Mouse (Mus musculus) spleen, adult 12 weeks (tissue): ENCODE results near the gene Lmod2.

Source experiments
- DNase-seq: peaks from one replicate; pipeline ENCODE4 v3.0.0; 2022; ENCODE audit warnings: low spot score

The Lmod2 gene

GRCm38 (mm10) chr6:24642161-24642560 lies 44.6 kb downstream of the Lmod2 start:
- DNase-seq = no peak

GRCm38 (mm10) chr6:24642960-24643359 lies 45.4 kb downstream of the Lmod2 start:
- no peak for DNase-seq

GRCm38 (mm10) chr6:24645346-24646053 lies 47.9 kb downstream of the Lmod2 start:
- DNase-seq = no peak

- DNase-seq = no peak
Measured at GRCm38 (mm10) chr6:24647103-24647691, 49.6 kb downstream of the Lmod2 start.

GRCm38 (mm10) chr6:24648403-24648802 lies 50.8 kb downstream of the Lmod2 start:
- DNase-seq = no peak

- no peak for DNase-seq
Measured at GRCm38 (mm10) chr6:24650719-24651118, 53.2 kb downstream of the Lmod2 start.

- DNase-seq = no peak
Measured at GRCm38 (mm10) chr6:24651538-24651937, 54.0 kb downstream of the Lmod2 start.
